Mouse (Mus musculus) kidney, adult 2 months (tissue): ENCODE measurements at regions not wholly inside any gene's neighbourhood (a gene's known extent, or its start where the extent isn't known, plus 50 kb on each side); places are given as distances from the start of the nearest gene placed in this dataset.
"Not testable (repeated sequence)": the region's sequence is repeated elsewhere in the genome, so short reads cannot be mapped to it uniquely, and the experiment has no call there.

Source experiments
- CTCF ChIP-seq: fragments of 200-500 bp; conservative IDR thresholded peaks from 2 replicates; pipeline ENCODE4 v1.5.1; 2011; ENCODE audit warnings: low read depth, mild to moderate bottlenecking, control low read depth, low read length, moderate library complexity, mixed read lengths; ENCODE audit not compliant: insufficient read depth, insufficient read length
- POLR2A ChIP-seq: fragments of 200-500 bp; IDR thresholded peaks from one replicate; pipeline ENCODE4 v1.6.1; 2011; ENCODE audit warnings: low read depth, low read length, control low read depth

DNA sequence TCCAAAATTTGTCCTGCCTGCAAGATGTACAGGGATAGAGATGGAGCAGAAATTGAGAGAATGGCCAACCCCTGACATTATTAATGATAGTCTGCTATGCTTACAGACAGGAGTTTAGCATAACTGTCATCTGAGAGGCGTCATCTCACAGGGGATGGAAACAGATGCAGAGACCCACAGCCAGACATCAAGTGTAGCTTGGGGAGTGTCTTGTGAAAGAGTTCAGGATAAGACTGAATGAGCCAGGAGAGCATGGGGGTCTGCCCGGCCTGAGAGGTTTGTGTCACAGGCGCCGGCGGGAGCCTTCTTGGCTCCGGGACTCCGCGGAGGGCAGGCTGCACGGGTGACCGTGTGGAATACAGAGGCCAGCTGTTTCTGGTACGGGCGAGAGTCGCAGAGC is 319.1 kb downstream of the Lrig3 start:
- TF ChIP-seq CTCF, POLR2A: not testable (repeated sequence)
